Mouse (Mus musculus): ENCODE data around the gene Pdzrn3. TPM values are rescaled to one million over a fixed set of nuclear protein-coding genes. Genes with fewer than 3 reads are reported as not detected.

Gene Pdzrn3
- total and polyA plus RNA-seq, 3 experiments, result 0.08 TPM; not detected in 2

GRCm38 (mm10) chr6:101297563-101298520 lies 79.9 kb downstream of the Pdzrn3 start:
- DNase-seq (ENCODE audit: low read depth, low spot score), result peak; percentile 94
- peak overlapping the region; percentile 59 for H3K9ac ChIP-seq (ENCODE audit: control insufficient read depth, low read depth, low read length, poor library complexity, severe bottlenecking)
- H3K79me2 ChIP-seq (ENCODE audit: control insufficient read depth, insufficient read depth, low read length, poor library complexity), result no peaks in the 10 kb centered on the region; the same call in 1 of the 2 replicates
- H3K9me3 ChIP-seq (replicated peaks; ENCODE audit: insufficient read depth, low read length), result no peaks in the 10 kb centered on the region
- peak overlapping the region; percentile 46 to 48; a peak in 3 of 4 replicates for H3K4me3 ChIP-seq (ENCODE audit: control insufficient read depth in 1 of 2, insufficient read depth in 1 of 2, low read depth in 2 of 2, low read length in 2 of 2)
- H3K36me3 ChIP-seq (ENCODE audit: control insufficient read depth in 1 of 2, insufficient read depth in 2 of 2, low read length in 2 of 2), result peaks cover 0 to 48% of the 10 kb centered on the region in 2 experiments; a peak in 2 of 4 replicates
- peak overlapping the region; percentile 97 for H3K27ac ChIP-seq (ENCODE audit: control insufficient read depth, low read depth, low read length)
- H3K4me1 ChIP-seq (ENCODE audit: control insufficient read depth in 1 of 2, insufficient read depth in 2 of 2, low read length in 2 of 2), result peaks cover 17 to 50% of the 10 kb centered on the region in 2 experiments
- H3K27me3 ChIP-seq (ENCODE audit: control insufficient read depth in 1 of 2, insufficient read depth in 2 of 2, low read length in 2 of 2), result no peaks in the 10 kb centered on the region
- no peak for TF ChIP-seq ZKSCAN1 (IDR thresholded peaks at IDR 0.05; ENCODE audit: low read depth, low read length)
- no peak; the same call in 1 of the 2 replicates for TF ChIP-seq RCOR1 (IDR thresholded peaks at IDR 0.05; ENCODE audit: low read depth, low read length)
- TF ChIP-seq UBTF (IDR thresholded peaks at IDR 0.05; ENCODE audit: borderline replicate concordance, insufficient read depth, low read depth, low read length), result no peak
- no peak for TF ChIP-seq MEF2A (IDR thresholded peaks at IDR 0.05; ENCODE audit: extremely low read depth, insufficient replicate concordance, low read depth, low read length, poor library complexity, severe bottlenecking)
- no peak for TF ChIP-seq NRF1 (IDR thresholded peaks at IDR 0.05; ENCODE audit: insufficient read depth, low read depth, low read length, poor library complexity, severe bottlenecking)
- TF ChIP-seq ETS1 (IDR thresholded peaks at IDR 0.05; ENCODE audit: low read depth, low read length), result peak; percentile 85
- TF ChIP-seq MAZ (IDR thresholded peaks at IDR 0.05; ENCODE audit: low read depth, low read length), result no peak
- peak; percentile 35 for TF ChIP-seq KAT2A (conservative IDR thresholded peaks at IDR 0.05; ENCODE audit: low read depth, low read length)
- peak; percentile 67 for TF ChIP-seq SIN3A (IDR thresholded peaks at IDR 0.05; ENCODE audit: low read length)
- TF ChIP-seq MXI1 (IDR thresholded peaks at IDR 0.05; ENCODE audit: low read depth, low read length), result no peak
- TF ChIP-seq POLR2AphosphoS5 (IDR thresholded peaks at IDR 0.05; ENCODE audit: borderline replicate concordance, low read depth, low read length), result no peak
- TF ChIP-seq RAD21 (IDR thresholded peaks at IDR 0.05; ENCODE audit: low read depth, low read length), result no peak
- TF ChIP-seq CHD1 (IDR thresholded peaks at IDR 0.05; ENCODE audit: low read depth, low read length), result peak; percentile 90; the same call in 1 of the 2 replicates
- peak; percentile 43 to 75; a peak in 3 of 4 replicates for TF ChIP-seq EP300 (IDR thresholded peaks at IDR 0.05; ENCODE audit: low read depth in 1 of 2, low read length in 2 of 2)
- 0 out of 2 replicates have a peak, but pooled peaks have one; percentile 12 for TF ChIP-seq TAL1 (IDR thresholded peaks at IDR 0.05; ENCODE audit: low read length)
- TF ChIP-seq CTCF (IDR thresholded peaks at IDR 0.05 in 2 of 3, conservative IDR thresholded peaks at IDR 0.05 in 1 of 3; ENCODE audit: control insufficient read depth in 1 of 3, insufficient read depth in 1 of 3, low read depth in 2 of 3, low read length in 3 of 3, poor library complexity in 1 of 3, severe bottlenecking in 1 of 3), result no peak
- TF ChIP-seq SMC3 (IDR thresholded peaks at IDR 0.05; ENCODE audit: low read depth, low read length), result no peak
- TF ChIP-seq BHLHE40 (IDR thresholded peaks at IDR 0.05; ENCODE audit: borderline replicate concordance, low read depth, low read length), result peak; percentile 94
- TF ChIP-seq MAFK (IDR thresholded peaks at IDR 0.05; ENCODE audit: borderline replicate concordance, low read depth, low read length), result no peak
- 0 out of 2 replicates have a peak, but pooled peaks have one; percentile 20 for TF ChIP-seq MYB (IDR thresholded peaks at IDR 0.05; ENCODE audit: low read depth, low read length)
- TF ChIP-seq E2F4 (IDR thresholded peaks at IDR 0.05; ENCODE audit: borderline replicate concordance, low read depth, low read length), result 0 out of 2 replicates have a peak, but pooled peaks have one; percentile 57
- peak; percentile 82 for TF ChIP-seq USF1 (IDR thresholded peaks at IDR 0.05; ENCODE audit: low read depth, low read length)
- TF ChIP-seq MAX (IDR thresholded peaks at IDR 0.05; ENCODE audit: low read length), result peak; percentile 50; the same call in 1 of the 2 replicates
- no peak for TF ChIP-seq USF2 (IDR thresholded peaks at IDR 0.05; ENCODE audit: borderline replicate concordance in 1 of 2, insufficient read depth in 1 of 2, low read depth in 1 of 2, low read length in 2 of 2)
- no peak for TF ChIP-seq JUND (IDR thresholded peaks at IDR 0.05; ENCODE audit: low read depth, low read length)
- TF ChIP-seq MYC (IDR thresholded peaks at IDR 0.05; ENCODE audit: low read depth, low read length), result peak; percentile 37; the same call in 1 of the 2 replicates
- TF ChIP-seq ELF1 (IDR thresholded peaks at IDR 0.05; ENCODE audit: low read depth, low read length), result no peak
- TF ChIP-seq TBP (IDR thresholded peaks at IDR 0.05; ENCODE audit: low read depth, low read length), result peak; percentile 94
- TF ChIP-seq POLR2A (IDR thresholded peaks at IDR 0.05; ENCODE audit: control insufficient read depth in 1 of 2, insufficient read depth in 1 of 2, low read depth in 1 of 2, low read length in 2 of 2, poor library complexity in 1 of 2), result peak in 1 of 2 experiments; percentile 88; a peak in 2 of 4 replicates
- TF ChIP-seq ZMIZ1 (IDR thresholded peaks at IDR 0.05; ENCODE audit: low read depth, low read length), result peak; percentile 95
- peak; percentile 83 for TF ChIP-seq POLR2AphosphoS2 (IDR thresholded peaks at IDR 0.05; ENCODE audit: low read length)
- no peak for TF ChIP-seq ZNF384 (IDR thresholded peaks at IDR 0.05; ENCODE audit: low read depth, low read length)
- TF ChIP-seq GATA1 (IDR thresholded peaks at IDR 0.05; ENCODE audit: low read depth, low read length), result peak; percentile 81
- TF ChIP-seq HCFC1 (IDR thresholded peaks at IDR 0.05; ENCODE audit: low read depth, low read length), result no peak
